9 mouse cellular contexts compared by ENCODE assay signal in the genomic region with DNA sequence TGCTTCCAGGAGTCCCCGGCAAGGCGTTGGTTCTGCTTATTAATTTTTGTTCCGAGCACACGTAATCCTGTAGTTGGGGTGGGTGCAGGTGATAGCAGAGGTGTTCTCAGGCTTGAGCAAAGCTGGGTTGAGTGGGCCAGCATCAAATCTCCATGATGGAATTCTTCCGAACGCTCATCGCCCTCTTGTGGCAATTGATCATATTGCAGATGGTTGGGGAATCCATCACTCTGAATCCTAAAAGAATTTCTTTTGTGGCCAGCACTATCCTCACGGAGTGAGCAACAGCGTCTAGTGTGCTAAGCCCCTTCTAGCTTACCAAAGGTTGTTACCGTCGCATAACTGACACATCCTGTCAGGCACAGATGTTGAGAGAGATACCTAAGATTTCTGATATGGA. TPM values are rescaled to one million over a fixed set of nuclear protein-coding genes. Genes with fewer than 3 reads are reported as not detected.
DNase-seq lines count a peak whose midpoint lies in the region; ATAC-seq and TF ChIP-seq lines count a peak whose summit lies in the region.
"Had no signal": no experiment of that assay in that cellular context is flagged by ENCODE, and none has a peak within 500 bp of the region (broad histone marks: within the 10 kb centered on the region; RNA-seq: fewer than 3 reads in every experiment).

No protein-coding gene starts in this region.

- no peak overlapping the region for H3K4me3 ChIP-seq in kidney, embryonic 15.5 days (replicated peaks)
- no peak overlapping the region for H3K4me3 ChIP-seq in bone marrow, adult 2 months (replicated peaks; ENCODE audit: control insufficient read depth, low read depth, low read length)
- no peak overlapping the region for H3K4me3 ChIP-seq in embryonic facial prominence, embryonic 14.5 days (ENCODE audit: low read depth, low read length)
- H3K4me3 ChIP-seq in hindbrain, embryonic 15.5 days = no peak overlapping the region
- H3K4me3 ChIP-seq in limb, embryonic 11.5 days (ENCODE audit: low read depth, low read length) = no peak overlapping the region
- no peak overlapping the region for H3K4me3 ChIP-seq in neural tube, embryonic 11.5 days (ENCODE audit: low read depth, low read length)
- H3K4me3 ChIP-seq: embryonic facial prominence, embryonic 15.5 days had no signal

- H3K4me2 ChIP-seq in kidney, embryonic 15.5 days = no peak overlapping the region
- no peak overlapping the region for H3K4me2 ChIP-seq in embryonic facial prominence, embryonic 14.5 days (ENCODE audit: low read depth, low read length)
- no peak overlapping the region for H3K4me2 ChIP-seq in hindbrain, embryonic 15.5 days
- H3K4me2 ChIP-seq in limb, embryonic 11.5 days (ENCODE audit: low read depth, severe bottlenecking) = no peak overlapping the region
- no peak overlapping the region for H3K4me2 ChIP-seq in neural tube, embryonic 11.5 days (ENCODE audit: low read depth)
- H3K4me2 ChIP-seq: embryonic facial prominence, embryonic 15.5 days had no signal

- H3K9me3 ChIP-seq in kidney, embryonic 15.5 days (replicated peaks) = no peaks in the 10 kb centered on the region
- H3K9me3 ChIP-seq in embryonic facial prominence, embryonic 14.5 days (ENCODE audit: control insufficient read depth, low read length) = no peaks in the 10 kb centered on the region
- H3K9me3 ChIP-seq in hindbrain, embryonic 15.5 days = no peaks in the 10 kb centered on the region
- no peaks in the 10 kb centered on the region for H3K9me3 ChIP-seq in limb, embryonic 11.5 days (ENCODE audit: control insufficient read depth, low read length)
- no peaks in the 10 kb centered on the region for H3K9me3 ChIP-seq in neural tube, embryonic 11.5 days (ENCODE audit: control insufficient read depth, low read length)
- H3K9me3 ChIP-seq: embryonic facial prominence, embryonic 15.5 days had no signal

- H3K9ac ChIP-seq in kidney, embryonic 15.5 days = no peak overlapping the region
- no peak overlapping the region for H3K9ac ChIP-seq in embryonic facial prominence, embryonic 14.5 days (ENCODE audit: low read depth, low read length)
- H3K9ac ChIP-seq in hindbrain, embryonic 15.5 days = no peak overlapping the region
- no peak overlapping the region for H3K9ac ChIP-seq in limb, embryonic 11.5 days (ENCODE audit: low read length)
- no peak overlapping the region for H3K9ac ChIP-seq in neural tube, embryonic 11.5 days (ENCODE audit: low read length)
- H3K9ac ChIP-seq: embryonic facial prominence, embryonic 15.5 days had no signal

- 18% methylated on average over 11 of the region's 11 CpGs for WGBS in kidney, embryonic 15.5 days
- WGBS in bone marrow, adult 2 months = 18% methylated on average over 11 of the region's 11 CpGs
- WGBS in embryonic facial prominence, embryonic 14.5 days = 14% methylated on average over 11 of the region's 11 CpGs
- 15% methylated on average over 11 of the region's 11 CpGs for WGBS in hindbrain, embryonic 15.5 days
- WGBS in limb, embryonic 11.5 days = 17% methylated on average over 11 of the region's 11 CpGs
- 19% methylated on average over 11 of the region's 11 CpGs for WGBS in neural tube, embryonic 11.5 days

- TF ChIP-seq POLR2A in bone marrow, adult 2 months (IDR thresholded peaks at IDR 0.05; ENCODE audit: borderline replicate concordance, control insufficient read depth, low read depth, low read length) = no peak

- H3K36me3 ChIP-seq in kidney, embryonic 15.5 days = no peaks in the 10 kb centered on the region
- H3K36me3 ChIP-seq in embryonic facial prominence, embryonic 14.5 days (ENCODE audit: control insufficient read depth, insufficient read depth, low read length) = no peaks in the 10 kb centered on the region
- no peaks in the 10 kb centered on the region for H3K36me3 ChIP-seq in hindbrain, embryonic 15.5 days
- no peaks in the 10 kb centered on the region for H3K36me3 ChIP-seq in limb, embryonic 11.5 days (ENCODE audit: control insufficient read depth, insufficient read depth, low read length)
- no peaks in the 10 kb centered on the region for H3K36me3 ChIP-seq in neural tube, embryonic 11.5 days (ENCODE audit: control insufficient read depth, insufficient read depth, low read length)
- H3K36me3 ChIP-seq: embryonic facial prominence, embryonic 15.5 days had no signal

- ATAC-seq in kidney, embryonic 15.5 days (replicated peaks; ENCODE audit: low FRiP score) = no peak
- ATAC-seq in embryonic facial prominence, embryonic 14.5 days (ENCODE audit: low read depth) = peak; percentile 26; the same call in 1 of the 2 replicates
- peak; percentile 73; the same call in 1 of the 2 replicates for ATAC-seq in hindbrain, embryonic 15.5 days (ENCODE audit: low FRiP score, low read depth)
- ATAC-seq in limb, embryonic 11.5 days (ENCODE audit: insufficient number of reproducible peaks, low FRiP score, low TSS enrichment, low read depth) = no peak
- ATAC-seq in neural tube, embryonic 11.5 days (ENCODE audit: insufficient read depth, low FRiP score, low TSS enrichment) = no peak; the same call in 1 of the 2 replicates

- DNase-seq in kidney, adult 9 months = peak; percentile 41
- DNase-seq in embryonic facial prominence, embryonic 14.5 days (ENCODE audit: low spot score) = peak; percentile 70
- DNase-seq in limb, embryonic 11.5 days (ENCODE audit: low spot score) = peak; percentile 88
- DNase-seq in neural tube, embryonic 11.5 days (ENCODE audit: low spot score) = peak; percentile 77
- DNase-seq in thymus, postnatal 25 days = peak; percentile 36

- no peaks in the 10 kb centered on the region for H3K4me1 ChIP-seq in kidney, embryonic 15.5 days
- no peaks in the 10 kb centered on the region for H3K4me1 ChIP-seq in bone marrow, adult 2 months (ENCODE audit: control insufficient read depth, insufficient read depth, low read length)
- no peaks in the 10 kb centered on the region for H3K4me1 ChIP-seq in embryonic facial prominence, embryonic 14.5 days (ENCODE audit: control insufficient read depth, insufficient read depth, low read length)
- H3K4me1 ChIP-seq in hindbrain, embryonic 15.5 days (replicated peaks) = no peaks in the 10 kb centered on the region
- H3K4me1 ChIP-seq in limb, embryonic 11.5 days (ENCODE audit: control insufficient read depth, insufficient read depth, low read length) = no peaks in the 10 kb centered on the region
- H3K4me1 ChIP-seq in neural tube, embryonic 11.5 days (ENCODE audit: control insufficient read depth, insufficient read depth, low read length) = no peaks in the 10 kb centered on the region
- H3K4me1 ChIP-seq: embryonic facial prominence, embryonic 15.5 days had no signal

- peak; percentile 35; the same call in 1 of the 2 replicates for TF ChIP-seq CTCF in bone marrow, adult 2 months (IDR thresholded peaks at IDR 0.05; ENCODE audit: control insufficient read depth, insufficient read depth, low read length)

- no peaks in the 10 kb centered on the region for H3K27me3 ChIP-seq in kidney, embryonic 15.5 days
- no peaks in the 10 kb centered on the region for H3K27me3 ChIP-seq in embryonic facial prominence, embryonic 14.5 days (replicated peaks; ENCODE audit: control insufficient read depth, insufficient read depth, low read length)
- H3K27me3 ChIP-seq in hindbrain, embryonic 15.5 days = no peaks in the 10 kb centered on the region
- H3K27me3 ChIP-seq in limb, embryonic 11.5 days (ENCODE audit: control insufficient read depth, insufficient read depth, low read length) = no peaks in the 10 kb centered on the region
- H3K27me3 ChIP-seq in neural tube, embryonic 11.5 days (ENCODE audit: control insufficient read depth, insufficient read depth, low read length) = no peaks in the 10 kb centered on the region
- H3K27me3 ChIP-seq: embryonic facial prominence, embryonic 15.5 days had no signal

- no peak overlapping the region for H3K27ac ChIP-seq in kidney, embryonic 15.5 days
- H3K27ac ChIP-seq in bone marrow, adult 2 months (ENCODE audit: control insufficient read depth, insufficient read depth, low read depth, low read length, poor library complexity) = no peak overlapping the region
- no peak overlapping the region for H3K27ac ChIP-seq in embryonic facial prominence, embryonic 14.5 days (replicated peaks; ENCODE audit: low read depth, low read length)
- no peak overlapping the region for H3K27ac ChIP-seq in hindbrain, embryonic 15.5 days (replicated peaks)
- no peak overlapping the region for H3K27ac ChIP-seq in limb, embryonic 11.5 days (replicated peaks; ENCODE audit: low read depth, low read length)
- H3K27ac ChIP-seq in neural tube, embryonic 11.5 days (ENCODE audit: low read depth, low read length) = no peak overlapping the region
- H3K27ac ChIP-seq: embryonic facial prominence, embryonic 15.5 days had no signal

RNA-seq across cellular contexts. Expression of gene Fam169a, which starts 14.4 kb away (rescaled TPM):
- polyA plus RNA-seq in kidney, embryonic 15.5 days (2015; fragmentation: Nextera tagmentation; extraction: Ambion mirVana) = 3.0 and 3.4 TPM in 2 replicates
- polyA plus RNA-seq in bone marrow, adult 2 months (2011; ENCODE audit: insufficient read depth, insufficient read length, low replicate concordance, missing spikeins) = 0.22 and 1.4 TPM in 2 replicates
- polyA plus RNA-seq in embryonic facial prominence, embryonic 14.5 days (2014; fragmentation: Nextera tagmentation; extraction: Ambion mirVana) = 3.0 and 3.2 TPM in 2 replicates
- 27.9 and 28.4 TPM in 2 replicates for polyA plus RNA-seq in hindbrain, embryonic 15.5 days (2015; fragmentation: Nextera tagmentation; extraction: Ambion mirVana)
- polyA plus RNA-seq in limb, embryonic 11.5 days (2014; fragmentation: Nextera tagmentation; extraction: Ambion mirVana) = 6.1 and 8.0 TPM in 2 replicates
- polyA plus RNA-seq in neural tube, embryonic 11.5 days (2014; fragmentation: Nextera tagmentation; extraction: Ambion mirVana) = 14.2 and 15.2 TPM in 2 replicates

RNA-seq across cellular contexts. Expression of gene 1700029F12Rik, which starts 18.5 kb away (rescaled TPM):
- not detected in 2 replicates for polyA plus RNA-seq in kidney, embryonic 15.5 days (2015; fragmentation: Nextera tagmentation; extraction: Ambion mirVana)
- not detected in 2 replicates for polyA plus RNA-seq in bone marrow, adult 2 months (2011; ENCODE audit: insufficient read depth, insufficient read length, low replicate concordance, missing spikeins)
- not detected in 2 replicates for polyA plus RNA-seq in embryonic facial prominence, embryonic 14.5 days (2014; fragmentation: Nextera tagmentation; extraction: Ambion mirVana)
- polyA plus RNA-seq in hindbrain, embryonic 15.5 days (2015; fragmentation: Nextera tagmentation; extraction: Ambion mirVana) = not detected in 2 replicates
- polyA plus RNA-seq in limb, embryonic 11.5 days (2014; fragmentation: Nextera tagmentation; extraction: Ambion mirVana) = not detected in 2 replicates
- polyA plus RNA-seq in neural tube, embryonic 11.5 days (2014; fragmentation: Nextera tagmentation; extraction: Ambion mirVana) = not detected in 2 replicates
- polyA plus RNA-seq: embryonic facial prominence, embryonic 15.5 days had no signal

RNA-seq across cellular contexts. Expression of gene Gm6169, which starts 46.4 kb away (rescaled TPM):
- polyA plus RNA-seq in kidney, embryonic 15.5 days (2015; fragmentation: Nextera tagmentation; extraction: Ambion mirVana) = 2.7 and 3.8 TPM in 2 replicates
- 60.8 and 160 TPM in 2 replicates for polyA plus RNA-seq in bone marrow, adult 2 months (2011; ENCODE audit: insufficient read depth, insufficient read length, low replicate concordance, missing spikeins)
- 3.6 and 5.4 TPM in 2 replicates for polyA plus RNA-seq in embryonic facial prominence, embryonic 14.5 days (2014; fragmentation: Nextera tagmentation; extraction: Ambion mirVana)
- polyA plus RNA-seq in hindbrain, embryonic 15.5 days (2015; fragmentation: Nextera tagmentation; extraction: Ambion mirVana) = 0.30 and 0.32 TPM in 2 replicates
- polyA plus RNA-seq in limb, embryonic 11.5 days (2014; fragmentation: Nextera tagmentation; extraction: Ambion mirVana) = 1.7 and 2.4 TPM in 2 replicates
- polyA plus RNA-seq in neural tube, embryonic 11.5 days (2014; fragmentation: Nextera tagmentation; extraction: Ambion mirVana) = 0.24 and 0.45 TPM in 2 replicates

Comparison
In these comparisons a context has a peak if more than half of its experiments do, and no peak if none do; other contexts are left out.
1. DNase-seq: peak in every context shown above with its lines; median percentile 88 in limb, embryonic 11.5 days; 77 in neural tube, embryonic 11.5 days; 70 in embryonic facial prominence, embryonic 14.5 days; 41 in kidney, adult 9 months; 36 in thymus, postnatal 25 days.
2. ATAC-seq: peak in embryonic facial prominence, embryonic 14.5 days (single experiment) and hindbrain, embryonic 15.5 days (single experiment); none in kidney, embryonic 15.5 days (single experiment), limb, embryonic 11.5 days (single experiment) and neural tube, embryonic 11.5 days (single experiment).